ENCODE assay signal across 9 mouse cellular contexts in genomic region chr13:60759136-60759535, GRCm38 (mm10). TPM values are rescaled to one million over a fixed set of nuclear protein-coding genes. Genes with fewer than 3 reads are reported as not detected.
DNase-seq lines count a peak whose midpoint lies in the region; TF ChIP-seq lines count a peak whose summit lies in the region.
"Had no signal": no experiment of that assay in that cellular context is flagged by ENCODE, and none has a peak within 500 bp of the region (broad histone marks: within the 10 kb centered on the region; RNA-seq: fewer than 3 reads in every experiment).

No protein-coding gene starts in this region.

- no peaks in the 10 kb centered on the region for H3K4me1 ChIP-seq in lung, adult 2 months (ENCODE audit: control insufficient read depth, insufficient read depth, low read length)
- H3K4me1 ChIP-seq: heart, embryonic 15.5 days had no signal

- DNase-seq in gastrocnemius, adult 18-20 months (ENCODE audit: low spot score), result peak; percentile 46
- no peak for DNase-seq in gastrocnemius, postnatal 4 days (ENCODE audit: low spot score in 2 of 2)
- peak; percentile 45 for DNase-seq in lung, adult 2 months
- no peak for DNase-seq in lung, adult 18-20 months
- DNase-seq in adipocyte (ENCODE audit: low spot score), result peak; percentile 49
- DNase-seq in heart, postnatal 4 days, result peak; percentile 67
- peak; percentile 30 for DNase-seq in naive thymus-derived CD4-positive, alpha-beta T cell, adult 2 months (ENCODE audit: low read depth)
- no peak for DNase-seq in frontal cortex, postnatal 10 days (ENCODE audit: low spot score in 2 of 2)

- 29% methylated on average over 6 of the region's 6 CpGs for WGBS in lung, adult 2 months

- TF ChIP-seq POLR2A in lung, adult 2 months (IDR thresholded peaks at IDR 0.05; ENCODE audit: borderline replicate concordance, extremely low read depth, low read depth, low read length), result no peak

- no peak overlapping the region for H3K4me3 ChIP-seq in lung, adult 2 months (replicated peaks; ENCODE audit: extremely low read depth, low read depth, low read length)
- H3K4me3 ChIP-seq: heart, embryonic 15.5 days had no signal

- TF ChIP-seq CTCF in lung, adult 2 months (IDR thresholded peaks at IDR 0.05; ENCODE audit: insufficient read depth, low read length), result peak; percentile 74

RNA-seq across cellular contexts. Expression of gene BC051665, which starts 27.0 kb away (rescaled TPM):
- not detected for total RNA-seq in gastrocnemius, adult 18-20 months (2021)
- total RNA-seq in gastrocnemius, postnatal 4 days (2021), result not detected
- polyA plus RNA-seq in lung, adult 2 months (2012; rRNA removed), result not detected in 2 replicates
- total RNA-seq in heart, postnatal 4 days (2021), result not detected
- polyA plus RNA-seq: heart, embryonic 15.5 days had no signal

RNA-seq across cellular contexts. Expression of gene Ctsll3, which starts 43.5 kb away (rescaled TPM):
- not detected for total RNA-seq in gastrocnemius, adult 18-20 months (2021)
- total RNA-seq in gastrocnemius, postnatal 4 days (2021), result not detected
- polyA plus RNA-seq in lung, adult 2 months (2012; rRNA removed), result not detected in 2 replicates
- total RNA-seq in heart, postnatal 4 days (2021), result not detected
- polyA plus RNA-seq: heart, embryonic 15.5 days had no signal

Comparison
In these comparisons a context has a peak if more than half of its experiments do, and no peak if none do; other contexts are left out.
1. DNase-seq: peak in gastrocnemius, adult 18-20 months (single experiment), lung, adult 2 months (single experiment), adipocyte (single experiment), heart, postnatal 4 days (single experiment) and naive thymus-derived CD4-positive, alpha-beta T cell, adult 2 months (single experiment); none in gastrocnemius, postnatal 4 days (0 of 2), lung, adult 18-20 months (0 of 2) and frontal cortex, postnatal 10 days (0 of 2).